Mouse (Mus musculus) lung, adult 2 months (tissue): ENCODE data around the gene Mpnd.

ENCODE experiments used
- CTCF ChIP-seq: fragments of 200-500 bp; IDR thresholded peaks from 2 replicates; pipeline ENCODE4 v1.5.1; 2011; ENCODE audit warnings: mild to moderate bottlenecking, low read length, control low read depth; ENCODE audit not compliant: insufficient read depth
- POLR2A ChIP-seq: fragments of 200-500 bp; IDR thresholded peaks from 2 replicates; pipeline ENCODE4 v1.6.1; 2011; ENCODE audit warnings: low read depth, mild to moderate bottlenecking, control low read depth, low read length, borderline replicate concordance; ENCODE audit errors: extremely low read depth

- TF ChIP-seq CTCF (no peak), POLR2A (no peak)
These were observed 40.5 kb upstream of the Mpnd start for GRCm38 (mm10) chr17:55964996-55965395.
